Mouse (Mus musculus) adrenal gland, adult 2 months (tissue): ENCODE results near the gene Slc16a5. TPM values are rescaled to one million over a fixed set of nuclear protein-coding genes. Genes with fewer than 3 reads are reported as not detected.

ENCODE experiments used
- DNase-seq: peaks from one replicate; pipeline ENCODE4 v3.0.0; 2021
- microRNA-seq, 2 experiments: library from miRNA; unstranded; fragments of <30 nt; microRNA quantifications; one replicate each; pipeline ENCODE4 v1.2.0; 2021
- polyA plus RNA-seq: library from polyadenylated mRNA; depleted of rRNA; stranded (reverse); fragments of >200 nt; gene quantifications from 2 replicates; pipeline ENCODE4 v1.2.3, GENCODE M21; 2012; rRNA removed
- total RNA-seq, 2 experiments: library from RNA; stranded (reverse); gene quantifications; 2 replicates each; pipeline ENCODE4 v1.2.3; 2021

Gene Slc16a5
- total and polyA plus RNA-seq, 3 experiments = 0.26 TPM; not detected in 2

GRCm38 (mm10) chr11:115514238-115514663 lies 52.0 kb downstream of the Slc16a5 start, which contains the start of gene Jpt1:
Gene Jpt1 (minus strand): TSS chr11:115514387.
- peak; percentile 99 for DNase-seq

- DNase-seq = no peak
Observed at GRCm38 (mm10) chr11:115515021-115515420, 52.7 kb downstream of the Slc16a5 start.

- no peak for DNase-seq
Observed at GRCm38 (mm10) chr11:115516942-115517341, 54.7 kb downstream of the Slc16a5 start.

GRCm38 (mm10) chr11:115518693-115519092 lies 56.4 kb downstream of the Slc16a5 start:
- DNase-seq = no peak

- DNase-seq = no peak
Observed at GRCm38 (mm10) chr11:115519581-115519980, 57.3 kb downstream of the Slc16a5 start.

GRCm38 (mm10) chr11:115520218-115520617 lies 57.9 kb downstream of the Slc16a5 start:
- DNase-seq = no peak

GRCm38 (mm10) chr11:115521080-115521479 lies 58.8 kb downstream of the Slc16a5 start:
- no peak for DNase-seq

GRCm38 (mm10) chr11:115522238-115522637 lies 60.0 kb downstream of the Slc16a5 start:
- no peak for DNase-seq

- DNase-seq = no peak
Observed at GRCm38 (mm10) chr11:115522703-115523102, 60.4 kb downstream of the Slc16a5 start.

Small RNA genes within 50 kb of the gene (microRNA-seq; reads per million reads assigned to microRNA genes)
- 0 reads per million in 2 experiments for gene Mir3968

Other genes starting within 250 kb of the Slc16a5 start
- 1 to 10 TPM; 2.3 to 9.4 TPM for gene Grin2c, start 195.2 kb upstream of the Slc16a5 start, total RNA-seq
- gene Grin2c, start 195.2 kb upstream of the Slc16a5 start, polyA plus RNA-seq = 13.8 and 25.5 TPM in 2 replicates
- gene Fdxr, start 185.4 kb upstream of the Slc16a5 start, total RNA-seq = 1,000 to 10,000 TPM; 1,196 to 1,476 TPM
- 2,178 and 2,420 TPM in 2 replicates for gene Fdxr, start 185.4 kb upstream of the Slc16a5 start, polyA plus RNA-seq
- 10 to 100 TPM; 56.7 to 76.5 TPM for gene Fads6, start 164.8 kb upstream of the Slc16a5 start, total RNA-seq
- 87.7 and 93.1 TPM in 2 replicates for gene Fads6, start 164.8 kb upstream of the Slc16a5 start, polyA plus RNA-seq
- not detected for gene Otop2, start 155.3 kb upstream of the Slc16a5 start, total RNA-seq
- gene Otop2, start 155.3 kb upstream of the Slc16a5 start, polyA plus RNA-seq = 0.12 TPM in 1 of 2 replicates, not detected in the other
- under 1 TPM; 0.49 to 0.69 TPM for gene Ush1g, start 140.4 kb upstream of the Slc16a5 start, total RNA-seq
- 0.50 and 0.52 TPM in 2 replicates for gene Ush1g, start 140.4 kb upstream of the Slc16a5 start, polyA plus RNA-seq
- not detected for gene Otop3, start 127.7 kb upstream of the Slc16a5 start, total RNA-seq
- gene Otop3, start 127.7 kb upstream of the Slc16a5 start, polyA plus RNA-seq = 0.07 TPM in 1 of 2 replicates, not detected in the other
- 10 to 100 TPM; 23.8 to 25.0 TPM for gene Hid1, start 94.7 kb upstream of the Slc16a5 start, total RNA-seq
- gene Hid1, start 94.7 kb upstream of the Slc16a5 start, polyA plus RNA-seq = 27.1 and 27.3 TPM in 2 replicates
- 100 to 1,000 TPM in 1 of 2 experiments, 10 to 100 TPM in 1; 67.8 to 169 TPM for gene Cdr2l, start 80.6 kb upstream of the Slc16a5 start, total RNA-seq
- 63.0 and 75.9 TPM in 2 replicates for gene Cdr2l, start 80.6 kb upstream of the Slc16a5 start, polyA plus RNA-seq
- gene Mrpl58, start 58.7 kb upstream of the Slc16a5 start, total RNA-seq = 100 to 1,000 TPM; 163 to 165 TPM
- gene Mrpl58, start 58.7 kb upstream of the Slc16a5 start, polyA plus RNA-seq = 96.1 and 100 TPM in 2 replicates
- 100 to 1,000 TPM; 734 to 761 TPM for gene Atp5h, start 42.5 kb upstream of the Slc16a5 start, total RNA-seq
- 14.2 and 14.9 TPM in 2 replicates for gene Atp5h, start 42.5 kb upstream of the Slc16a5 start, polyA plus RNA-seq
- gene Kctd2, start 42.3 kb upstream of the Slc16a5 start, total RNA-seq = 10 to 100 TPM; 52.1 to 72.0 TPM
- gene Kctd2, start 42.3 kb upstream of the Slc16a5 start, polyA plus RNA-seq = 62.9 and 80.0 TPM in 2 replicates
- under 1 TPM; 0.14 to 0.52 TPM for gene Trim80, start 21.9 kb upstream of the Slc16a5 start, total RNA-seq
- gene Trim80, start 21.9 kb upstream of the Slc16a5 start, polyA plus RNA-seq = 0.55 and 0.59 TPM in 2 replicates
- 10 to 100 TPM in 1 of 2 experiments, 1 to 10 TPM in 1; 6.3 to 11.5 TPM for gene Armc7, start 13.2 kb downstream of the Slc16a5 start, total RNA-seq
- gene Armc7, start 13.2 kb downstream of the Slc16a5 start, polyA plus RNA-seq = 17.1 and 17.8 TPM in 2 replicates
- 100 to 1,000 TPM; 124 to 154 TPM for gene Nt5c, start 29.4 kb downstream of the Slc16a5 start, total RNA-seq
- 68.4 and 73.4 TPM in 2 replicates for gene Nt5c, start 29.4 kb downstream of the Slc16a5 start, polyA plus RNA-seq
- 100 to 1,000 TPM in 1 of 2 experiments, 10 to 100 TPM in 1; 71.8 to 109 TPM for gene Jpt1, start 51.9 kb downstream of the Slc16a5 start, total RNA-seq
- gene Jpt1, start 51.9 kb downstream of the Slc16a5 start, polyA plus RNA-seq = 100 and 102 TPM in 2 replicates
- 100 to 1,000 TPM; 241 to 251 TPM for gene Sumo2, start 73.8 kb downstream of the Slc16a5 start, total RNA-seq
- gene Sumo2, start 73.8 kb downstream of the Slc16a5 start, polyA plus RNA-seq = 15.9 and 18.9 TPM in 2 replicates
- 10 to 100 TPM; 32.5 to 46.0 TPM for gene Nup85, start 102.0 kb downstream of the Slc16a5 start, total RNA-seq
- 24.7 and 28.9 TPM in 2 replicates for gene Nup85, start 102.0 kb downstream of the Slc16a5 start, polyA plus RNA-seq
- 100 to 1,000 TPM in 1 of 2 experiments, 10 to 100 TPM in 1; 99.9 to 121 TPM for gene Mrps7, start 141.5 kb downstream of the Slc16a5 start, total RNA-seq
- gene Mrps7, start 141.5 kb downstream of the Slc16a5 start, polyA plus RNA-seq = 31.8 and 33.5 TPM in 2 replicates
- 10 to 100 TPM; 21.8 to 38.7 TPM for gene Gga3, start 141.6 kb downstream of the Slc16a5 start, total RNA-seq
- 22.6 and 38.9 TPM in 2 replicates for gene Gga3, start 141.6 kb downstream of the Slc16a5 start, polyA plus RNA-seq
- 100 to 1,000 TPM in 1 of 2 experiments, 10 to 100 TPM in 1; 92.5 to 170 TPM for gene Mif4gd, start 150.5 kb downstream of the Slc16a5 start, total RNA-seq
- 182 and 243 TPM in 2 replicates for gene Mif4gd, start 150.5 kb downstream of the Slc16a5 start, polyA plus RNA-seq
- 100 to 1,000 TPM; 117 to 132 TPM for gene Slc25a19, start 165.8 kb downstream of the Slc16a5 start, total RNA-seq
- 156 and 170 TPM in 2 replicates for gene Slc25a19, start 165.8 kb downstream of the Slc16a5 start, polyA plus RNA-seq
- 100 to 1,000 TPM; 136 to 162 TPM for gene Grb2, start 246.1 kb downstream of the Slc16a5 start, total RNA-seq
- gene Grb2, start 246.1 kb downstream of the Slc16a5 start, polyA plus RNA-seq = 41.2 and 50.8 TPM in 2 replicates